Mouse (Mus musculus) adrenal gland, postnatal 14 days (tissue): ENCODE measurements at regions not wholly inside any gene's neighbourhood (a gene's known extent, or its start where the extent isn't known, plus 50 kb on each side); places are given as distances from the start of the nearest gene placed in this dataset.

Experiments used
- DNase-seq: peaks from one replicate; pipeline ENCODE4 v3.0.0; 2021; ENCODE audit warnings: mixed read lengths

GRCm38 (mm10) chr13:25548551-25548950 lies 278.2 kb upstream of the Nrsn1 start:
- DNase-seq, result no peak

- DNase-seq, result no peak
These were observed 277.1 kb upstream of the Nrsn1 start for GRCm38 (mm10) chr13:25547150-25548145.

- DNase-seq, result no peak
These were observed 253.8 kb upstream of the Nrsn1 start for GRCm38 (mm10) chr13:25524094-25524493.

- DNase-seq, result no peak
These were observed 237.1 kb upstream of the Nrsn1 start for GRCm38 (mm10) chr13:25507355-25507754.

- no peak for DNase-seq
These were observed 224.3 kb upstream of the Nrsn1 start for GRCm38 (mm10) chr13:25494492-25495034.

- no peak for DNase-seq
These were observed 219.7 kb upstream of the Nrsn1 start for GRCm38 (mm10) chr13:25490036-25490435.

GRCm38 (mm10) chr13:25483309-25483708 lies 213.0 kb upstream of the Nrsn1 start:
- DNase-seq, result no peak

GRCm38 (mm10) chr13:25451917-25452316 lies 181.6 kb upstream of the Nrsn1 start:
- DNase-seq, result no peak

- DNase-seq, result no peak
These were observed 181.1 kb upstream of the Nrsn1 start for GRCm38 (mm10) chr13:25451357-25451861.

- no peak for DNase-seq
These were observed 159.6 kb upstream of the Nrsn1 start for GRCm38 (mm10) chr13:25429701-25430418.

GRCm38 (mm10) chr13:25403182-25403795 lies 133.0 kb upstream of the Nrsn1 start:
- DNase-seq, result no peak

- no peak for DNase-seq
These were observed 132.4 kb upstream of the Nrsn1 start for GRCm38 (mm10) chr13:25402691-25403090.

GRCm38 (mm10) chr13:25401936-25402504 lies 131.7 kb upstream of the Nrsn1 start:
- DNase-seq, result no peak

GRCm38 (mm10) chr13:25392770-25393290 lies 122.5 kb upstream of the Nrsn1 start:
- DNase-seq, result no peak

- DNase-seq, result no peak
These were observed 92.3 kb upstream of the Nrsn1 start for GRCm38 (mm10) chr13:25362627-25362967.

- DNase-seq, result no peak
These were observed 91.7 kb upstream of the Nrsn1 start for GRCm38 (mm10) chr13:25361850-25362626.

- DNase-seq, result peak; percentile 5
These were observed 77.3 kb upstream of the Nrsn1 start for GRCm38 (mm10) chr13:25347558-25347957.

- no peak for DNase-seq
These were observed 73.0 kb upstream of the Nrsn1 start for GRCm38 (mm10) chr13:25343309-25343708.

- DNase-seq, result peak; percentile 8
These were observed 71.5 kb upstream of the Nrsn1 start for GRCm38 (mm10) chr13:25341826-25342225.

GRCm38 (mm10) chr13:25333803-25334202 lies 63.5 kb upstream of the Nrsn1 start:
- no peak for DNase-seq
